Mouse (Mus musculus): ENCODE data around the gene Stom.

GRCm38 (mm10) chr2:35267156-35267875, 69.5 kb downstream of the Stom start:
- TF ChIP-seq CTCF (IDR thresholded peaks at IDR 0.05; ENCODE audit: low read depth, low read length) (no peak), POLR2A (IDR thresholded peaks at IDR 0.05; ENCODE audit: borderline replicate concordance, low read depth, low read length) (no peak)

All from bone marrow macrophage, adult 2 months (primary cell).